Mouse (Mus musculus) embryonic facial prominence, embryonic 13.5 days (tissue): ENCODE results near the gene Ccdc88a. TPM values are rescaled to one million over a fixed set of nuclear protein-coding genes. Genes with fewer than 3 reads are reported as not detected.

Experiments used
- polyA plus RNA-seq: library from polyadenylated mRNA; unstranded; fragments of >200 nt; fragmentation: Nextera tagmentation; extraction: Ambion mirVana; gene quantifications from 2 replicates; pipeline ENCODE4 v1.2.1, GENCODE M21; 2015

The Ccdc88a gene
- polyA plus RNA-seq, 1 experiment from 2014 or later = 50.6 TPM

Other genes with a start within 250 kb of the Ccdc88a start
- gene Pnpt1, start 242.9 kb upstream of the Ccdc88a start, polyA plus RNA-seq = 37.8 and 38.2 TPM in 2 replicates
- 107 and 111 TPM in 2 replicates for gene Ppp4r3b, start 200.8 kb upstream of the Ccdc88a start, polyA plus RNA-seq
- 66.4 and 66.6 TPM in 2 replicates for gene Cfap36, start 126.2 kb upstream of the Ccdc88a start, polyA plus RNA-seq
- 31.9 and 35.0 TPM in 2 replicates for gene Prorsd1, start 141.4 kb downstream of the Ccdc88a start, polyA plus RNA-seq
- gene Mtif2, start 152.8 kb downstream of the Ccdc88a start, polyA plus RNA-seq = 56.6 and 64.8 TPM in 2 replicates
- gene Clhc1, start 174.3 kb downstream of the Ccdc88a start, polyA plus RNA-seq = 0.17 and 0.25 TPM in 2 replicates
- 1,188 and 1,339 TPM in 2 replicates for gene Rps27a, start 174.5 kb downstream of the Ccdc88a start, polyA plus RNA-seq